Mouse (Mus musculus) G1E (cell line): Measurements from ENCODE around the gene Mapkbp1.

Source experiments
- CTCF ChIP-seq: IDR thresholded peaks from 2 replicates; pipeline ENCODE4 v1.5.1; 2012; ENCODE audit warnings: low read depth, low read length, inconsistent platforms, mixed read lengths
- GATA1 ChIP-seq: IDR thresholded peaks from 2 replicates; pipeline ENCODE4 v1.6.1; 2012; ENCODE audit warnings: borderline replicate concordance, low read length, inconsistent platforms, mixed read lengths
- GATA2 ChIP-seq: IDR thresholded peaks from 2 replicates; pipeline ENCODE4 v1.6.1; 2012; ENCODE audit warnings: low read depth, low read length, inconsistent platforms, borderline replicate concordance
- POLR2AphosphoS5 ChIP-seq: IDR thresholded peaks from 2 replicates; pipeline ENCODE4 v1.6.1; 2012; ENCODE audit warnings: low read depth, low read length, inconsistent platforms; ENCODE audit not compliant: insufficient replicate concordance
- TAL1 ChIP-seq: conservative IDR thresholded peaks from 2 replicates; pipeline ENCODE4 v1.6.1; 2012; ENCODE audit warnings: low read depth, low read length, inconsistent platforms, mixed read lengths

GRCm38 (mm10) chr2:120049632-120050274 is 77.3 kb downstream of the Mapkbp1 start:
- TF ChIP-seq TAL1 (no peak), GATA1 (no peak), CTCF (no peak), GATA2 (no peak), POLR2AphosphoS5 (no peak)
